Mouse (Mus musculus) erythroblast, embryonic 14.5 days (primary cell): ENCODE data around the gene Csf2rb2.

Experiments
- GATA1 ChIP-seq: IDR thresholded peaks from 2 replicates; pipeline ENCODE4 v1.6.1; 2012; ENCODE audit warnings: low read length, inconsistent platforms, mixed read lengths
- TAL1 ChIP-seq: IDR thresholded peaks from 3 replicates; pipeline ENCODE4 v1.6.1; 2012; ENCODE audit warnings: low read length, inconsistent platforms, mixed read lengths

- no peak for TF ChIP-seq GATA1
- TF ChIP-seq TAL1: no peak
Measured at GRCm38 (mm10) chr15:78309865-78310264, 4.3 kb upstream of the Csf2rb2 start.
